Mouse (Mus musculus) layer of hippocampus, postnatal 14 days (tissue): ENCODE measurements at regions not wholly inside any gene's neighbourhood (a gene's known extent, or its start where the extent isn't known, plus 50 kb on each side); places are given as distances from the start of the nearest gene placed in this dataset.

Experiments
- DNase-seq, 2 experiments: peaks; one replicate each; pipeline ENCODE4 v3.0.0; 2021 to 2022; ENCODE audit warnings: low spot score in 2 of 2, mixed read lengths in 1 of 2

DNA sequence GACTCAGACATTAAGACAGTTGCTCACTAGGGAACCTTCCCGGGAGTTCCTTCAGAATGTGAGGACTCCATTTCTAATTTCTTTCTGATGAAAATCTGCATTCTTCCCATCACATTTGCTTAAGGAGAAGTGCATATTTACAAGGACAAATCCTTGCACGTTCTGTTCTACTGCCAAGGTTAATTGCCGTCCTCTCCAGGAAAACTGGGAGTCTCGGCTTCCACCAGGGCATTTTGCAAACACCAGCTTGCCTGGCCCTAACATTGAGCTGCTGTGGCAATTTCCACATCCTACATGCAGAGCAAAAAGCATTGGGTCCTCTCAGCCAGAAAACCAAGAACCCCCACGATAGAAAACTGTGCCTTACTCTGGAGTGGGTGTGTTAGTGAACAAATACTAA, 91.5 kb upstream of the Noct start:
- no peak for DNase-seq

GRCm38 (mm10) chr3:51135581-51135980, 88.7 kb upstream of the Noct start:
- DNase-seq, result no peak

DNA sequence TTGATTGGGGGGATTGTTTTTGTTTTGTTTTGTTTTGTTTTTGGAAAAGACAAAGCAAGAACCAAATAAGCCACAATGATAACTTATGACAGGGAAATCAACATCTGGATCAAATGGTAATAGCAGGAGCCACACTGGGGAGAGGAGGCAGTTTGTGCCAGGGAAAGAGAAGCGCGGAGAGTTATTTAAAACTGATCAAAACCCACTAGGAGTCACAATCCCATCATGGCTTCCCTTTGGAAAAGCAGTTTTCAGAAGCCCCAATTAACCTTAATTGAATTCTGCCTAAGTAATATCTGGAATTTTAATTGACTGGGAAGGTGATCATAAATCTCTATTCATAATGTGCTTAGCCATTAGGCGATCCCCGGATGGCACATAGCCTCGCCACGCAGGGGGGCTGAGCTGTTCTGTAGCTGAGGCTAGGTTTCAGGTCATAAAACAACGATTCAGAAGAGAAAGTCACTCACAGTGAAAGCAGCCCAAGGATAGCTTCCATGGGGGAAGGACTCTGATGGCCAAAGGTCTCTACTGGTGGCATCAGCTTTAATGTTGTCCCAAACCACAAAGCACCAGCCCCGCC, 86.4 kb upstream of the Noct start:
- no peak for DNase-seq

GRCm38 (mm10) chr3:51145985-51146384, 78.3 kb upstream of the Noct start:
- no peak for DNase-seq

GRCm38 (mm10) chr3:51150012-51150411, 74.2 kb upstream of the Noct start:
- DNase-seq, result no peak

GRCm38 (mm10) chr3:51151104-51151503, 73.1 kb upstream of the Noct start:
- DNase-seq, result no peak

DNA sequence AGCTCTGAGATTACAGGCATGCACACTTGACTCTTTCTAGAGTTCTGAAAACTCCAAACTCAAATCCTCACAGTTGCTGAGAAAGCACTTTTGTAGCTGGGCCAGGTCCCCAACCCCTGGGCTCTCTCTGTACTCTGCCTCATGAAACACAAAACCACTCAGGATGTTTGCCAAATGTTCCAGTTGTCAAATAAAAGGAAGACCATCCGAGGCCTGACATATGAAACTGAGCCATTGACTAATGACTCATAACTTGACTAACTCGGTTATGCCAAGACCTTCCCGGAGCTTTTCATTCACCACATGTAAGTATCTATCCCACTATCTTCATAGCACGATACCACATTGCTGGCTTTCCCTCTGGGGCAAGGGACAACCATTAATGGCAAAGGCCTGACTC, 68.6 kb upstream of the Noct start:
- no peak for DNase-seq

- DNase-seq, result peak; percentile 77 to 87
Measured at GRCm38 (mm10) chr3:51156386-51157290, 67.6 kb upstream of the Noct start.

DNA sequence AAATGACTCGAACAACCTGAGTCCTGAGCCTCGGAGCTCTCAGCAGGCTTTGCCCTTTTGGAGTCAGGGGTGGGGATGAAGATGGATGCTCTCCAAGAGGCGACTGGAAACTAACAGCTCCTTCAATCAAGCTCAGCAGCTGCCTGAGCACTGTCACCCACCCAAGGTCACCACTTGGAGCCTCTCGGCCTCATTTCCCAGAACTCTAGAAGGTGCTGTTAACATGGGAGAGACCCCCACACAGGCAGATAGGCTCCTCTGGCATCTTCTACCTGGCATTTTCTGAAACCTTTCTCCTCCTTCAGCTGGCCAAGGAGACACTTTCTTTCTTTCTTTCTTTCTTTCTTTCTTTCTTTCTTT, 67.0 kb upstream of the Noct start:
- no peak for DNase-seq

GRCm38 (mm10) chr3:51158449-51158848, 65.8 kb upstream of the Noct start:
- no peak for DNase-seq

- DNase-seq, result no peak
Measured at GRCm38 (mm10) chr3:51159322-51159721, 64.9 kb upstream of the Noct start.

GRCm38 (mm10) chr3:51159881-51160280, 64.4 kb upstream of the Noct start:
- DNase-seq, result peak in 1 of 2 experiments; percentile 43

- no peak for DNase-seq
Measured at GRCm38 (mm10) chr3:51160625-51161024, 63.6 kb upstream of the Noct start.

DNA sequence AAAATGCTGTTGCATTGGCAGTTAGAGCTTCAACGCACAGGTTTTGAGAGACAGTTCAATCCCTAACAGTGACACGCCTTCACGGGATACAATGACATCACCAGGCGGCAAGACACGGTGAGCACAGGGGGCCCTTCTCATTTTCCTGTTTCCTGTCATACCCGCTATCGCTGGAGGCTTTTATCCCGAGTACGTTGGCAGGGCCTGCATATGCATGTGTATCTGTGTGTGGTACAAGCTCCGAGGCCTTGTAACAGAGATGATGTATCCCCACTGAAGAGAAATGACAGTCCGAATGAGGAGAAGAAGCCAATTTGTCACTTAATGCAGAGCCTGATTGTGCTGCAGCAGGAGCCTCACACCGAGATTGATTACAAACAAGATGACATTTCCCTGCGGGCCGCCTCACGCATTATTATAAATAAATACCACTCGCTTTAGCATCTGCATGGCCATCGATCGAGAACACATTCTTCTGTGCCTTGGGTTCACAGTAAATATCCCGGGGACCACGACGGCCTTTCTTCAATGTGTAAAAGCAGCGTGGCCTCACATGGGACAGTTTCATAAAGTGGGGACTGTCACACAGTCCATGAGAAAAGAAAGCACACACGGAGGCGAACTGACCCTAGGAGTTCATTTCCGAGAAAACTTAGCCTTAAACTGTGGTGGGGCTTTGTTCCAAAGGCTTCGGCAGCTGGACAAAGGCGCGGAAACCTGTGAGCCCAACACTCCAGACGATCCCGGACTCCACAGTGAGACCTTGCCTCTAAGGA, 54.9 kb upstream of the Noct start:
- DNase-seq, result no peak

DNA sequence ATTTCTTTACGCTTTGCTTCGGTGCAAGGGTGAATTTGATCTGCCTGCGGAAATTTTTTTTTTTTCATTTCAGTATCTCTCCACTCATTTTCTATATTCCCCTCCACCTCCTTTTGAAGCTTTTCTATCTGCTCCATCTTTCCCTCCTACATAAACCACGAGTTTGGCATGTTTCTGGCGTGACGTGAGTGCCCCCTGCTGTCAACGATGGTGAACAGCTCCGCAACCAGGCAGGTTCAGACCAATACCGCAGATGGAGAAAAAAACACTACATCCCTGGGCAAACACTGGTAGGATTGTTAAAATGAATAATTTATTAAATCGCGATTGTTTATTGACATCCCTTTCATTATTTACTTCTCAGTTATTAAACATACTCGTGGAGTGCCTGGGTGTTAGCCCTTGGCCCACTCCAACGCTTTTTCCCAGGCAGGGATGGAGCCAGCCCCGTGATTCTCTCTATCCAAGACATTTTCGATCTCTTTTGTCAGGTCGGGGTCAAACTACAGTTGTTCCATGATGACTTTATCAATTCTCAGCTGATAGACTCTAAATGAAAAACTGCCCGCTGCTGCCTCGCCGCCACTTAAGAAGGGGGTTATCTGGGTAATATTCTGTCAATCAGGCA, 53.9 kb upstream of the Noct start:
- DNase-seq, result peak; percentile 90 to 93
